Mouse (Mus musculus): ENCODE data around the gene Lyar.

DNA sequence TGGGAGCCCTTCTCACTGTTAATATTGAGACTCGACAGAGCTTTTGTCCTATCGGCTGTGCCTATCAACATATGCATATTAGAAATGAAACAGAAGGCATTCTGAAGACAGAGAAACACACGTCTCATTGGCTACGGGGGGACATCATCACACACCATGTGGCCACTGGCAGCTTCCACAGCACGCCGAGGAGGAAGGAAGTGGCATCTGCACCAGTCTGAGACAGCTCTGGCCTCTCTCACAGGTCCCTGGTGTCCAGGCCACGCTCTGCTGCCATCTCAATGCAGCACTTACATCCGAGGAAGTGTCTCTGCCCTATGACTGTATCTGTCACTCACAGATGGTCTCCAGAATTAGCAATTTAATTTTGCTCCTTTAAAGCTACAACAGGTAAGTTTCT is 8.6 kb upstream of the Lyar start:
- no peak for TF ChIP-seq MYOD1 (IDR thresholded peaks at IDR 0.05; ENCODE audit: control insufficient read depth in 1 of 3, insufficient read length in 2 of 3, low read depth in 2 of 3)
- TF ChIP-seq POLR2AphosphoS2 (IDR thresholded peaks at IDR 0.05; ENCODE audit: insufficient read length, low read depth): no peak
- TF ChIP-seq E2F4 (IDR thresholded peaks at IDR 0.05; ENCODE audit: insufficient read depth): no peak
- TF ChIP-seq POLR2A (IDR thresholded peaks at IDR 0.05; ENCODE audit: insufficient read length, low read depth): no peak
- no peak for TF ChIP-seq MYOG (IDR thresholded peaks at IDR 0.05; ENCODE audit: control insufficient read depth in 1 of 3, insufficient read depth in 1 of 3, insufficient read length in 2 of 3, low read depth in 2 of 3)
- TF ChIP-seq REST (IDR thresholded peaks at IDR 0.05; ENCODE audit: insufficient read depth, insufficient read length): no peak
- TF ChIP-seq SRF (IDR thresholded peaks at IDR 0.05; ENCODE audit: control insufficient read depth, insufficient read length, low read depth): no peak
- no peak for TF ChIP-seq MAX (IDR thresholded peaks at IDR 0.05; ENCODE audit: low read depth)
- TF ChIP-seq TCF3 (IDR thresholded peaks at IDR 0.05; ENCODE audit: insufficient read length, low read depth): no peak
